Mouse (Mus musculus) midbrain, embryonic 16.5 days (tissue): ENCODE data around the gene Wsb1. TPM values are rescaled to one million over a fixed set of nuclear protein-coding genes. Genes with fewer than 3 reads are reported as not detected.
"Not testable (repeated sequence)": the region's sequence is repeated elsewhere in the genome, so short reads cannot be mapped to it uniquely, and the experiment has no call there.

Source experiments
- ATAC-seq: fragments of 200-750 bp; cut with Nextera tagmentation; 2 replicates; pipeline ENCODE4 v1.8.0; 2017; ENCODE audit warnings: moderate TSS enrichment
- H3K27ac ChIP-seq: fragments of 300-500 bp; sonication (generic); 2 replicates; pipeline ENCODE4 v1.5.1; 2014; ENCODE audit warnings: mild to moderate bottlenecking, low read length, mixed read lengths
- H3K27me3 ChIP-seq: fragments of 300-500 bp; sonication (generic); 2 replicates; pipeline ENCODE4 v1.6.1; 2014; ENCODE audit warnings: low read depth, low read length, mixed read lengths; ENCODE audit not compliant: control insufficient read depth, insufficient read depth
- H3K36me3 ChIP-seq: fragments of 300-500 bp; sonication (generic); 2 replicates; pipeline ENCODE4 v1.6.1; 2014; ENCODE audit warnings: mild to moderate bottlenecking, low read length, moderate library complexity, mixed read lengths; ENCODE audit not compliant: control insufficient read depth, insufficient read depth
- H3K4me1 ChIP-seq: fragments of 300-500 bp; sonication (generic); 2 replicates; pipeline ENCODE4 v1.6.1; 2014; ENCODE audit warnings: mild to moderate bottlenecking, low read length, mixed read lengths; ENCODE audit not compliant: control insufficient read depth, insufficient read depth
- H3K4me2 ChIP-seq: fragments of 300-500 bp; sonication (generic); 2 replicates; pipeline ENCODE4 v1.6.1; 2014; ENCODE audit warnings: mild to moderate bottlenecking, low read length, mixed read lengths
- H3K4me3 ChIP-seq: fragments of 300-500 bp; sonication (generic); 2 replicates; pipeline ENCODE4 v1.5.1; 2014; ENCODE audit warnings: low read depth, mild to moderate bottlenecking, low read length, moderate library complexity, mixed read lengths
- H3K9ac ChIP-seq: fragments of 300-500 bp; sonication (generic); 2 replicates; pipeline ENCODE4 v1.6.1; 2014; ENCODE audit warnings: low read depth, low read length, mixed read lengths
- H3K9me3 ChIP-seq: fragments of 300-500 bp; sonication (generic); replicated peaks from 2 replicates; pipeline ENCODE4 v1.6.1; 2014; ENCODE audit warnings: mild to moderate bottlenecking, low read length, mixed read lengths; ENCODE audit not compliant: control insufficient read depth, poor library complexity, severe bottlenecking
- WGBS: fragments of 180-500 bp; shearing (Covaris S2); extraction: QIAGEN DNeasy Blood & Tissue Kit; methylation state at CpG from one replicate; pipeline ENCODE4 v1.1.7; 2014; 5-methylcytosine and 5-hydroxymethylcytosine counted together
- polyA plus RNA-seq: library from polyadenylated mRNA; unstranded; fragments of >200 nt; fragmentation: Nextera tagmentation; extraction: Ambion mirVana; gene quantifications from 2 replicates; pipeline ENCODE4 v1.2.1, GENCODE M21; 2015

The Wsb1 gene
- polyA plus RNA-seq, 1 experiment from 2014 or later: 499 TPM

GRCm38 (mm10) chr11:79273757-79274156 is 19.3 kb upstream of the Wsb1 start:
- no peaks in the 10 kb centered on the region for H3K27me3 ChIP-seq
- H3K4me1 ChIP-seq: no peaks in the 10 kb centered on the region
- H3K4me3 ChIP-seq: no peak overlapping the region
- 77% methylated on average over 4 of the region's 4 CpGs for whole genome bisulfite sequencing
- no peaks in the 10 kb centered on the region for H3K36me3 ChIP-seq
- H3K27ac ChIP-seq: no peak overlapping the region
- H3K9ac ChIP-seq: no peak overlapping the region
- H3K4me2 ChIP-seq: no peak overlapping the region
- no peak for ATAC-seq
- H3K9me3 ChIP-seq: no peaks in the 10 kb centered on the region

DNA sequence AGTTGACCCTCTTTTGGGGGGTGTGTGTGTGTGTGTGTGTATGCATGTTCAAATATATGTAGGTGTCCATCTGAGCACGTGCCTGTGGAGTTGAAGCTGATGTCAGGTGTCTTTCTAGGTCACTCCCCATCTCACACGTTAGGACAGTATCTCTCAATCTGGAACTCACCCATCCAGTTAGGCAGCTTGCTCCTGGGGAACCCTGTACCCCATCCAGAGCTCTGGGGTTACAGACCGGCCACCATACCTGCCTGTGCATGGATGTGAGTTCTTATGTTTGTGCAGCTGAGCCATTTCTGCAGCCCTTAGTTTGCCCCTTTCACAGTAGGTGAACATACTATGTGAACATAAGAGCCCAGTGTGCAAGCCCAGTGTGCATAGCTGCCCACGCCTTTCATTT is 18.6 kb upstream of the Wsb1 start:
- Histone ChIP-seq H3K36me3 (no peaks in the 10 kb centered on the region), H3K27ac (no peak overlapping the region), H3K4me2 (no peak overlapping the region), H3K4me1 (no peaks in the 10 kb centered on the region), H3K9ac (no peak overlapping the region), H3K27me3 (no peaks in the 10 kb centered on the region), H3K4me3 (no peak overlapping the region), H3K9me3 (no peaks in the 10 kb centered on the region)
- ATAC-seq: no peak
- WGBS: 78% methylated on average over 4 of the region's 4 CpGs

DNA sequence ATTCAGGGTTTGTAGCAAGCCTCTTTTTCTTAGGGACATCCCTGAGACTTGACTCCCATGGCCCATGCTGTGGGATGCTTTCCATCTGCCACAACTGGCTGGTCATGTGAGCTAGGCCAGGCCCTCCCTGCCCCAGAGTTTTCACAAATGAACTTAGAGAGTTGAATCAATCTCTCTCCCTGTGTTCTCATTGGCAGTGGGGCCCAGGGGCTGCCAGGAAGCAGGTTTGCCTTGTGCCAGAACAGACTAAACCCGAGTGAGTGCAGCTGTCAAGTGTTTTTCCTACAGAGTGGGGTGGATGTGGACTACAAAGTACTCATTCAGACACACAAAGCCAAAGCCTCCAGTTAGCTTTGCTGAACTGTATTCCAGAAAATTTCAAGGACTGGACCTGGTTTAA is 12.7 kb upstream of the Wsb1 start:
- WGBS: 31% methylated on average over 1 of the region's 1 CpGs

GRCm38 (mm10) chr11:79264376-79264775 is 9.9 kb upstream of the Wsb1 start:
- ATAC-seq: no peak
- no peaks in the 10 kb centered on the region for H3K27me3 ChIP-seq
- H3K4me3 ChIP-seq: no peak overlapping the region
- H3K9me3 ChIP-seq: no peaks in the 10 kb centered on the region
- H3K27ac ChIP-seq: no peak overlapping the region
- H3K9ac ChIP-seq: no peak overlapping the region
- WGBS: 67% methylated on average over 3 of the region's 3 CpGs
- no peak overlapping the region for H3K4me2 ChIP-seq
- H3K36me3 ChIP-seq: no peaks in the 10 kb centered on the region
- no peaks in the 10 kb centered on the region for H3K4me1 ChIP-seq

More for the DNA sequence above, 12.7 kb upstream of the Wsb1 start:
- ATAC-seq: no peak
- Histone ChIP-seq H3K4me2 (no peak overlapping the region), H3K4me1 (no peaks in the 10 kb centered on the region), H3K9me3 (no peaks in the 10 kb centered on the region), H3K4me3 (no peak overlapping the region), H3K27me3 (no peaks in the 10 kb centered on the region), H3K36me3 (no peaks in the 10 kb centered on the region), H3K27ac (no peak overlapping the region), H3K9ac (no peak overlapping the region)

DNA sequence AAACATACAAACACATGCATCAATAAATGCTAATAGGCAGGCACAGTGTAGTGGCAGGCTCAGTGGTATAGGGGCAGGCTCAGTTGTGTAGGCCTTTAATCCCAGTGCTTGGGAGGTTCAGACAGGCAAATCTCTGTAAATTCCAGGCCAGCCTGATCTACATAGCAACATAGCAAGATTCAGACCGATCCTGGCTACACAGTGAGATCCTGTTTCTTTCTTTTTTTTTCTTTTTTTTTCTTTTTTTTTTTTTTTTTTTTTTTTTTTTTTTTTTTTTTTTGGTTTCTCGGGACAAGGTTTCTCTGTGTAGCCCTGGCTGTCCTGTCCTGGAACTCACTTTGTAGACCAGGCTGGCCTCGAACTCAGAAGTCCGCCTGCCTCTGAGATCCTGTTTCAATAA is 5.7 kb upstream of the Wsb1 start:
- H3K9ac ChIP-seq, H3K36me3 ChIP-seq, H3K4me3 ChIP-seq, H3K4me2 ChIP-seq, H3K9me3 ChIP-seq, H3K27ac ChIP-seq, ATAC-seq, H3K4me1 ChIP-seq, H3K27me3 ChIP-seq: not testable (repeated sequence)
- WGBS: 90% methylated on average over 4 of the region's 4 CpGs

DNA sequence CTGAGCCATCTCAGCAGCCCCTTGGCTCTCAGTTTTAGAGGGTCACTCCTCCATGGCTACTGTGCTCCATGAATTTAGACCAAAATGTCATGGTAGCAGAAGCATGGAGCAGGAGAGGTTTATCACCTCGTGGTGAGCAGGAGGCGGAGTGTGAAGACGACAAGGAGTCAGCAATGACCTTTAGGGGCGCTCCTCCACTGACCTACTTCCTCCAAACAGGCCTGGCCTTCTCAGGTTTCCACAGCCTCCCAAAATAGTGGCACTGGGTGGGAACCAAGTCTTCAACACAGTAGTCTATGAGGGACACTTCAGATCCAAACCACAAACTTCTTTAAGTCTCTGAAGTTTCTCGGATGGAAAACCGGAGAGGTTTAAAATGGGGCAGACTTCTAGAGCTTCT is 4.3 kb upstream of the Wsb1 start:
- Histone ChIP-seq H3K27me3 (no peaks in the 10 kb centered on the region), H3K36me3 (no peaks in the 10 kb centered on the region), H3K9me3 (no peaks in the 10 kb centered on the region), H3K4me2 (no peak overlapping the region), H3K9ac (no peak overlapping the region), H3K4me1 (0 out of 2 replicates have a peak, but pooled peaks cover 2% of the 10 kb centered on the region), H3K27ac (no peak overlapping the region), H3K4me3 (no peak overlapping the region)
- no peak for ATAC-seq
- 83% methylated on average over 6 of the region's 6 CpGs for WGBS

DNA sequence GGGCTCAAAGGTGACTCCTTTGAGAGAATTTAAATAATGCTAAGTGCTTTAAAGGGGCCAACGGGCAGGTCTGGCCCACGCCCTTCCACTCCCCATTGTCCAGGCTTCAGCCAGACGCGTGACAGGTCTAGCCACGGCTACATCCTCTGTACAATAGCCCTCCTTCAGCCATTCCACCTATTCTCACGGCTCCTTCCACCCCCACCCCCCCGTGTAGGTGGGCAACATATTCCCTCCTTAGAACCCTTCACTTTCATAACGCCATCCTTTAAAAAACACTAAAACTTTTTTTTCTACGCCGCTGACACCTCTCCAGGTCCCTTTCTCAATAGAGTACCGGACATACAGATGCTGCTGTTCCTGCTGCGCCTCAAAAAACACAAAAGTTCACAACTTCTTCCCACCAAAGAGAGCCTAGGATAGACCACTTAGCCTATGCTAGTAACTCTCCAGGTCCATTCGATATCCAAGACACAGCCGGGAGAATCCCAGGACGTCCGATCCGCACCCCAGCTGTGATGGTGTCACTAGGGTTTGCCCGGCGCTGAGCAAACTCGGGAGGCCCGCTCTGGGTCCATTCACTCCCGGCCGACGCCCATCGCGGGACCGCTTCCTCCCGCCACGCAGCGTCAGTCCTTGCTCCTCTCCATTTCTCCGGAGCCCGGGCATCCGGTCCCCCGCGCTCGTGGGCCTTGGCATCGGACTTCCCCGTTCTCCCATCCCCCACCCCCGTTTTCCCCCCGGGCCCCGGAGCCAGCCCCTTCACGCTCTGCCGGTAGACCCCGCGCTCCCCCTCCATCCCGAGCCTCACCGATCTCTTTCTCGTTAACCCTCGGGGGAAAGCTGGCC is 705 bp downstream of the Wsb1 start:
- Histone ChIP-seq H3K4me3 (peak overlapping the region; percentile 55), H3K36me3 (0 out of 2 replicates have a peak, but pooled peaks cover 4% of the 10 kb centered on the region), H3K27me3 (no peaks in the 10 kb centered on the region), H3K9ac (peak overlapping the region; percentile 96), H3K9me3 (no peaks in the 10 kb centered on the region), H3K4me2 (peak overlapping the region; percentile 85), H3K27ac (peak overlapping the region; percentile 90), H3K4me1 (peaks cover 25% of the 10 kb centered on the region)
- under 1% methylated on average over 49 of the region's 49 CpGs for WGBS
- ATAC-seq: peak; percentile 67

- Histone ChIP-seq H3K27ac (no peak overlapping the region), H3K36me3 (0 out of 2 replicates have a peak, but pooled peaks cover 4% of the 10 kb centered on the region), H3K9ac (peak overlapping the region; percentile 96), H3K4me1 (peaks cover 25% of the 10 kb centered on the region), H3K4me3 (peak overlapping the region; percentile 55), H3K27me3 (no peaks in the 10 kb centered on the region), H3K9me3 (no peaks in the 10 kb centered on the region), H3K4me2 (peak overlapping the region; percentile 85)
- no peak for ATAC-seq
- 16% methylated on average over 6 of the region's 6 CpGs for WGBS
Measured at GRCm38 (mm10) chr11:79252881-79253541, 1.5 kb downstream of the Wsb1 start.

DNA sequence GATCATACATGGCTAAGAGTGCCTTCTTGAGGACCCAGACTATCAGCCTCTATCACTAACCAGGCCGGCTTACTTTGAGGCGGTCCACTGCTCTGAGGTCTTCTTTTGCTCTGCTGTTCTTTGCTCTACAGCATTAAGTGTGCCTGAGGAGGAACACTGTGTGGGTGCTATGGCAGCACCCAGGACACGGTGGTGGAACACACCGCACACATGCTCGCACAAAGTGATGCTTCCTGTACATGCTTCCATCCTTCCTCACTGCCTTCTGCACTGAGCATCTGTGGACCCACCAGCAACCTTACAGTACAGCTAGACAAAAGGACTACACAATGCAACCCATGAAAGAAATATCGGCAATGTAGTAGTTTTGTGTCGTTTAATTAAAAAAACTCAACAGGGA is 15.4 kb downstream of the Wsb1 start:
- 95% methylated on average over 7 of the region's 7 CpGs for WGBS
- Histone ChIP-seq H3K4me2 (no peak overlapping the region), H3K4me3 (no peak overlapping the region), H3K27me3 (no peaks in the 10 kb centered on the region), H3K4me1 (no peaks in the 10 kb centered on the region), H3K27ac (no peak overlapping the region), H3K9me3 (no peaks in the 10 kb centered on the region), H3K36me3 (peaks cover 37% of the 10 kb centered on the region), H3K9ac (no peak overlapping the region)
- no peak for ATAC-seq
